Mouse (Mus musculus) midbrain, embryonic 14.5 days (tissue): ENCODE measurements at regions not wholly inside any gene's neighbourhood (a gene's known extent, or its start where the extent isn't known, plus 50 kb on each side); places are given as distances from the start of the nearest gene placed in this dataset.

ENCODE experiments used
- ATAC-seq: fragments of 200-750 bp; cut with Nextera tagmentation; 2 replicates; pipeline ENCODE4 v1.8.0; 2017; ENCODE audit warnings: moderate number of reproducible peaks, moderate library complexity; ENCODE audit not compliant: low FRiP score, low TSS enrichment
- DNase-seq: peaks from one replicate; pipeline ENCODE4 v3.0.0-alpha.2; 2015
- H3K27ac ChIP-seq: fragments of 300-500 bp; sonication (generic); replicated peaks from 2 replicates; pipeline ENCODE4 v1.5.1; 2014; ENCODE audit warnings: mild to moderate bottlenecking, low read depth, low read length, moderate library complexity
- H3K27me3 ChIP-seq: fragments of 300-500 bp; sonication (generic); 2 replicates; pipeline ENCODE4 v1.6.1; 2014; ENCODE audit warnings: low read length, control low read depth, mixed read lengths; ENCODE audit not compliant: control insufficient read depth, insufficient read depth
- H3K36me3 ChIP-seq: fragments of 300-500 bp; sonication (generic); 2 replicates; pipeline ENCODE4 v1.6.1; 2014; ENCODE audit warnings: low read length, control low read depth; ENCODE audit not compliant: control insufficient read depth, insufficient read depth
- H3K4me1 ChIP-seq: fragments of 300-500 bp; sonication (generic); 2 replicates; pipeline ENCODE4 v1.6.1; 2014; ENCODE audit warnings: mild to moderate bottlenecking, antibody characterized with exemption, low read length, control low read depth; ENCODE audit not compliant: control insufficient read depth, insufficient read depth
- H3K4me2 ChIP-seq: fragments of 300-500 bp; sonication (generic); 2 replicates; pipeline ENCODE4 v1.6.1; 2014; ENCODE audit warnings: mild to moderate bottlenecking, low read length, moderate library complexity
- H3K4me3 ChIP-seq: fragments of 300-500 bp; sonication (generic); replicated peaks from 2 replicates; pipeline ENCODE4 v1.5.1; 2014; ENCODE audit warnings: low read depth, low read length
- H3K9ac ChIP-seq: fragments of 300-500 bp; sonication (generic); replicated peaks from 2 replicates; pipeline ENCODE4 v1.6.1; 2014; ENCODE audit warnings: mild to moderate bottlenecking, low read length, moderate library complexity
- H3K9me3 ChIP-seq: fragments of 300-500 bp; sonication (generic); 2 replicates; pipeline ENCODE4 v1.6.1; 2016; ENCODE audit warnings: low read length, control low read depth, mixed read lengths; ENCODE audit not compliant: control insufficient read depth
- WGBS: fragments of 180-500 bp; shearing (Covaris S2); extraction: QIAGEN DNeasy Blood & Tissue Kit; methylation state at CpG from one replicate; pipeline ENCODE4 v1.1.7; 2014; 5-methylcytosine and 5-hydroxymethylcytosine counted together

DNA sequence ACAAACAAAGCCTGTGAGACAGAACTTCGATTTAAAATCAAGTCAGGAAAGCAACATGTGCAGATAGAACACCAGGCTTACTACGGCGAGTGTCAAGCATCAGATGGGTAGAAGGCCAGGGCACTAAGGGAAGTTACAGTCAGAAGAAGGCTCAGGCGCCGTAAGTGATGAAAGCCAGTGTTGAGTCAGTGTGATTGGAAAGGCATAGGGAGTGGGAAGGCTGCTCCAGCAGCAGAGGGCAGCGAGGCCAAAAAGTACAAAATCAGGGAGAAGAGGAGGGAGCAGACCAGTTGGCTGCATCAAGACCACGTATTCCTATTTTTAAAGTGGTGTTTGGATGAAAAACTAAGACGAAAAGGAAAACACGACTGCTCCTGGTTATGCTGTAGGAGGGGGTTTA is 1529.7 kb upstream of the Gulo start:
- H3K9ac ChIP-seq, result no peak overlapping the region
- DNase-seq, result no peak
- ATAC-seq, result no peak
- no peaks in the 10 kb centered on the region for H3K27me3 ChIP-seq
- WGBS, result 82% methylated on average over 9 of the region's 9 CpGs
- no peak overlapping the region for H3K4me3 ChIP-seq
- no peak overlapping the region for H3K27ac ChIP-seq
- H3K4me1 ChIP-seq, result peaks cover 18% of the 10 kb centered on the region
- no peaks in the 10 kb centered on the region for H3K36me3 ChIP-seq
- peaks cover 1% of the 10 kb centered on the region for H3K9me3 ChIP-seq
- H3K4me2 ChIP-seq, result no peak overlapping the region

DNA sequence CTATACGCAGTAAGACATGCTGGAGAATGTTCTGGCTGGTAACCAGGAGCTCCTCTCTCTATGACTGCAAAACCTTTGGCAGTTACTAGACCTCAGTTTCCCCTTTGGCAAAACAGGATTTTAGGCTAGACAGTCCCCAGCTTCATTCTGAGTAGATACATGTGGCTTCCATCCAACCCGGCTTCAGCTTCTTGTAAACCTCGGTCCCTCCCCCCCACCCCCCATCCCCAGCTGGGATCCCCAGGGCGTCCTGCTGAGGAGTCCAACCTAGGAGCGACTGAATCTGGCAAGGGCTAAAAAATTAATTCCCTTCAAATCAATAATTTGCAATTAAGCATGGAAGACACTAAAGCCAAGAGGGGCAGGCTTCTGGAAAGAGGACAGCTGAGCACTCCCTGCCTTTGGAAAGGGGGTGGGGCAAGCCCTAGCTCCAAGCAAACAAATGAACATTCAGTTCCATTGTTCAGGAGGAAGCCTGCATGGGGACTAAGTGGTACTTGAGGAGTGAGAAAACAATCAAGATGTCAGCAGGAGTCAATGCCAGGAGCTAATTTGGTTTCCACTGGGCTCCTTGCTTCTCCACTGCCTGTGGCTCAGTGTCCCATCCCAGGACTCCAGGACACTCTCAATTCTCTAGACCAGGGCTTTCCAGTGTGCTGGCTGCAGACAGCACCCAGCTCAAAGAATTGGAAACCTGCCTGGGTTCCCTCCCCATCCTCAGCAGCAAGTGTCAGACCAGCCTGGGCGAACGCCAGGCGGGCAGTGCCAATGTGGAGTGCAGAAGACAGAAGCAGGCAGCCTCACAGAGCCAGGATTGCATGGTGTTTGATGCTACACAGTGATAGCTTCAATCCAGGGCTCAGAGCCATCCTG is 1528.0 kb upstream of the Gulo start:
- Histone ChIP-seq H3K4me1 (peaks cover 18% of the 10 kb centered on the region), H3K27ac (peak overlapping the region; percentile 77), H3K27me3 (no peaks in the 10 kb centered on the region), H3K4me3 (no peak overlapping the region), H3K9me3 (no peaks in the 10 kb centered on the region), H3K36me3 (no peaks in the 10 kb centered on the region), H3K4me2 (no peak overlapping the region), H3K9ac (0 out of 2 replicates have a peak overlapping the region, but pooled peaks have one; percentile 16)
- 21% methylated on average over 8 of the region's 8 CpGs for WGBS
- ATAC-seq, result peak; percentile 76
- peak; percentile 69 for DNase-seq

DNA sequence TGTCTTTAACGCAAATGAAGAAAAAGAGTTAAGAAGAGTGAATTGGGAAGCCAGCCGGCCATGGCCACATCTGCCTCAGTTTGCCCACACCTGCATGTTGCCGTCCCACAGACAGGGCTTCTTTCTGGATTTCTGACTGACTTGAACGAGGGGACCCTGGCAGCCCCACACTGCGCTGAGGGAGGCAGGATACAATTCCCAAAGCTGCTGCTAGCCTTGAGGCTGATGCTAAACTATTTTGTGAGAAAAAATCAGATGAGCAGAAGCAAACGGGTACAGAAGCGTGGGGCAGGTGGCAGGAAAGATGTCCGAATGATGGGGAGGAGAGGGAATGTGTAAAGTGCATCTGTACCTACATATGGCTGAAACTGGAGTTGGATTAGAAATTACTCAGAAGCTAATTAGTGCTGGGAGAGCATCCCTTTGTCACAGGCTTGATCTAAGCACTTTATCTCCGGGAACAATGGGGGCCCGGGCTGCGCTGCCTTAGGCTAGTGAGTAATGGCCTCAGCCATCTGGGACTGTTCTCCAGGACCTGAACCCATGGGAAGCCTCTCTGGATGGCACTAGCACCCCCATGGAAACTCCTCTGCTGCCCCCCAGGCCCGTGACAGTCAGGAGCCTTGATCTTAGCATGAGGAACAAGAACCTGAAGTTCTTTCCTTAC is 1497.9 kb upstream of the Gulo start:
- Histone ChIP-seq H3K4me1 (0 out of 2 replicates have a peak, but pooled peaks cover 9% of the 10 kb centered on the region), H3K9ac (no peak overlapping the region), H3K36me3 (no peaks in the 10 kb centered on the region), H3K27ac (0 out of 2 replicates have a peak overlapping the region, but pooled peaks have one; percentile 37), H3K9me3 (no peaks in the 10 kb centered on the region), H3K4me3 (no peak overlapping the region), H3K27me3 (no peaks in the 10 kb centered on the region), H3K4me2 (no peak overlapping the region)
- WGBS, result 47% methylated on average over 12 of the region's 12 CpGs
- ATAC-seq, result no peak
- peak; percentile 36 for DNase-seq

DNA sequence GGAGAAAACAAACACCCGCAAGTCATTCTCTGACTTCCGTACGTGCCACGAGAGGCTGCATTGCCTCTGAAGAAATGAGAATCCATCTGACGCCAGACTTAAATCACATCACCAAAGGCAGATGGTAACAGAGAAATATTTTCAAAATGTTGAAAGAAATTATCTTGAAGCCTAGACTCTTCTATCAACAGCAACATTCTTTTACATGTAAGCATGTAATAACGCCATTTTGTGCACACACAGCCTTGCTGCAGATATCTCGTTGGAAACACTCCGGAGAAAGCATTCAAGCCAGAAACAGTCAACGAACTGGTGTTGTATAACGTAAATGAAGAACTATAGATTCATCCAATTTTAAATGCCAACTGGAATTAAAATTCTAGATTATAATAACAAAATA is 1483.1 kb upstream of the Gulo start:
- Histone ChIP-seq H3K9ac (no peak overlapping the region), H3K27me3 (no peaks in the 10 kb centered on the region), H3K4me1 (no peaks in the 10 kb centered on the region), H3K36me3 (no peaks in the 10 kb centered on the region), H3K27ac (no peak overlapping the region), H3K4me2 (no peak overlapping the region), H3K4me3 (no peak overlapping the region), H3K9me3 (no peaks in the 10 kb centered on the region)
- DNase-seq (no peak), ATAC-seq (no peak)
- WGBS, result 93% methylated on average over 10 of the region's 10 CpGs

DNA sequence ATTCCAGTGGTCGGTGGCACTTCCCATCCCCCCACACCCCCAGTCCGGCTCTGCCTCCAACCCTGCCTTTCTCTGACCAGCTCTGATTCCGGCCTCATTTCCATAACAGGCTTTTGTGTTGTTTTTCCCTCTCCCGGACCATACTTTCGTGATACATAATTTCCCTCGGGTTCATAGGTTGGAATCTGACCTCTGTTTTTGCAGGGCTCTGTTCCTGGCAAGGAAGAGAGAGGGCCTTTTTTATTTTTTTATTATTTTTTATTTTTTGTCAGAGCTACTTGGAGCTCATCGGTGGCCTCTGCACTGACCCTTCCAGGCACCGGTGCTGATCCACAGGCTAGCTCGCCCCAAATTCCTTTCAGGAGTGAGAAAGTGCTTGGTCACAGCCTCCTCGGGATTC is 1477.7 kb upstream of the Gulo start:
- no peaks in the 10 kb centered on the region for H3K4me1 ChIP-seq
- WGBS, result 8% methylated on average over 10 of the region's 10 CpGs
- H3K4me2 ChIP-seq, result no peak overlapping the region
- no peak overlapping the region for H3K4me3 ChIP-seq
- H3K27ac ChIP-seq, result no peak overlapping the region
- H3K9ac ChIP-seq, result no peak overlapping the region
- H3K36me3 ChIP-seq, result no peaks in the 10 kb centered on the region
- ATAC-seq (no peak), DNase-seq (no peak)
- H3K27me3 ChIP-seq, result no peaks in the 10 kb centered on the region
- H3K9me3 ChIP-seq, result no peaks in the 10 kb centered on the region

DNA sequence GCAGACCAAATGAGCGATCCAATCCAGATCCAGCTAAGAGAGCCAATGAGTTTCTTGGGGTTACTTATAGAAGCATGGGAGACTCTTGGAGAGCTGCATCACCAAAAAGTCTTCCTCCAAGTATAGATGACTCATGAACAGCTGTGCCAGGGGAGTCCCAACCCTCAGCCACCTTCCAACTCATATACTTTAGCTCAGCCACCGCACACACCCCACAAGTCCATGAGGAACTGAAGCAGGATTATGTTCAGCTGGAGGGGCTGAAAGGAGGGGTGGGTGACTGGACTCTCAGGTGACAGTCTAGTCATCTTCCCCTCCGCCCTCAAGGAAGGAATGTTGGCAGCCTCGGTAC is 1476.4 kb upstream of the Gulo start:
- H3K27me3 ChIP-seq, result no peaks in the 10 kb centered on the region
- DNase-seq (no peak), ATAC-seq (no peak)
- 94% methylated on average over 4 of the region's 4 CpGs for WGBS
- no peak overlapping the region for H3K9ac ChIP-seq
- H3K4me3 ChIP-seq, result no peak overlapping the region
- no peak overlapping the region for H3K27ac ChIP-seq
- no peak overlapping the region for H3K4me2 ChIP-seq
- no peaks in the 10 kb centered on the region for H3K4me1 ChIP-seq
- no peaks in the 10 kb centered on the region for H3K36me3 ChIP-seq
- no peaks in the 10 kb centered on the region for H3K9me3 ChIP-seq

DNA sequence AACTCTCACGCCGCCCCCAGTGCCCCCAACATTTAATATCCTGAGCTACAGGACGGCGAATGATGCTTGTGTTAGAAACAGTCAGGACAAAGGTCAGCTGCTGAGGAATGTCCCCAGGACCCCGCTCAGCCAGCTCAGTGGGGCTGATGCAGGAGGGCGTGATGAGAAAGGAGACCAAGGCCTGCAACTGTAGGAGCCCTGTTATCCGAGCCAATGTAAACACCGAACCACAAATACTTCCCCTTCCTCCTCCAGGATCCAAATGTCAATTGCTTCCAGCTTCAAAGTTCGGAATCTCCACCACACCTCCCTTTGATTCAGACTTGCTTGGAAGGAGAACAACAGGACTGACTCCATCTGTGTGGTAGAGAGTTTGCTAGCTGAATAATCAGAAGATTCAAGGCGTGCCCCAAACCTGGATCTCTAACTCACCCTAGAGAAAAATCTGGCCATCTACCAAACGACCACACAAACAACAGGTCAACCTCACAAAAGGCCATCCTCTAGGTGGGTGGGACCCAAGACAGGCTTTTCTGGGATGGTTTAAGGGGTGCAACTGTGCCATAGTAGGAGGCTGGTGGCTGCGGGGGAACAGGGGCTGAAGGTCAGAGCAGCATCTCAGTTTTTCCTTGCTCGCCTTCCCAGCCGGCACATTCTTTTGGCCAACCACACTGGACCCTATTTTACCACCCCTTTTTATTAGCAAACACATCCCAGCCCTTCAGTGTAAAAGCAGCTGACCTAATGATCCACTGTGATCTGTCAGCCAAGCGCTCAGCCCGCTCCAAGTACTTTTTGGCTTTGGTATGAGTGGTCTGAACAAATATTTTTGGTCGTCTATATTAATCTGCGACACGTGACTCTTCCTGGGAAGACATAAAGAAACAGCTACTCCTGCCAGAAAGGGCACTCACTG is 1475.8 kb upstream of the Gulo start:
- 64% methylated on average over 19 of the region's 19 CpGs for WGBS
- no peaks in the 10 kb centered on the region for H3K27me3 ChIP-seq
- DNase-seq (no peak), ATAC-seq (no peak)
- no peaks in the 10 kb centered on the region for H3K4me1 ChIP-seq
- H3K36me3 ChIP-seq, result no peaks in the 10 kb centered on the region
- H3K4me3 ChIP-seq, result no peak overlapping the region
- no peaks in the 10 kb centered on the region for H3K9me3 ChIP-seq
- H3K4me2 ChIP-seq, result no peak overlapping the region
- H3K9ac ChIP-seq, result no peak overlapping the region
- H3K27ac ChIP-seq, result no peak overlapping the region
